Mouse (Mus musculus) hindbrain, postnatal 0 days (tissue): Measurements from ENCODE around the gene Sept1. TPM values are rescaled to one million over a fixed set of nuclear protein-coding genes. Genes with fewer than 3 reads are reported as not detected.
A peak's percentile ranks its signal among the peaks of the same experiment; 100 is the strongest.

Experiments used
- ATAC-seq: fragments of 200-750 bp; cut with Nextera tagmentation; 2 replicates; pipeline ENCODE4 v1.8.0; 2017; ENCODE audit warnings: mild to moderate bottlenecking, moderate TSS enrichment, moderate library complexity
- DNase-seq: peaks from one replicate; pipeline ENCODE4 v3.0.0-alpha.2; 2015; ENCODE audit warnings: low spot score
- H3K27ac ChIP-seq: fragments of 300-500 bp; sonication (generic); 2 replicates; pipeline ENCODE4 v1.5.1; 2014; ENCODE audit warnings: mild to moderate bottlenecking
- H3K27me3 ChIP-seq: fragments of 300-500 bp; sonication (generic); 2 replicates; pipeline ENCODE4 v1.6.1; 2014; ENCODE audit warnings: low read length, mixed read lengths; ENCODE audit not compliant: insufficient read depth
- H3K36me3 ChIP-seq: fragments of 300-500 bp; sonication (generic); 2 replicates; pipeline ENCODE4 v1.6.1; 2014; ENCODE audit warnings: low read length, mixed read lengths; ENCODE audit not compliant: insufficient read depth
- H3K4me1 ChIP-seq: fragments of 300-500 bp; sonication (generic); 2 replicates; pipeline ENCODE4 v1.6.1; 2014; ENCODE audit warnings: antibody characterized with exemption, low read length, mixed read lengths; ENCODE audit not compliant: insufficient read depth
- H3K4me2 ChIP-seq: fragments of 300-500 bp; sonication (generic); 2 replicates; pipeline ENCODE4 v1.6.1; 2014; ENCODE audit warnings: low read depth, mild to moderate bottlenecking, low read length, moderate library complexity, mixed read lengths
- H3K4me3 ChIP-seq: fragments of 300-500 bp; sonication (generic); 2 replicates; pipeline ENCODE4 v1.5.1; 2014; ENCODE audit warnings: low read length
- H3K9ac ChIP-seq: fragments of 300-500 bp; sonication (generic); replicated peaks from 2 replicates; pipeline ENCODE4 v1.6.1; 2014; ENCODE audit warnings: mild to moderate bottlenecking, low read length, moderate library complexity, mixed read lengths
- H3K9me3 ChIP-seq: fragments of 300-500 bp; sonication (generic); 2 replicates; pipeline ENCODE4 v1.6.1; 2016; ENCODE audit warnings: low read length, mixed read lengths
- CTCF ChIP-seq: IDR thresholded peaks from 2 replicates; pipeline ENCODE4 v1.5.1; 2016; ENCODE audit warnings: antibody characterized with exemption, control low read depth, low read depth
- WGBS: fragments of 180-500 bp; shearing (Covaris S2); extraction: QIAGEN DNeasy Blood & Tissue Kit; methylation state at CpG from one replicate; pipeline ENCODE4 v1.1.7; 2014; 5-methylcytosine and 5-hydroxymethylcytosine counted together
- polyA plus RNA-seq: library from polyadenylated mRNA; unstranded; fragments of >200 nt; fragmentation: Nextera tagmentation; extraction: Ambion mirVana; gene quantifications from 2 replicates; pipeline ENCODE4 v1.2.1, GENCODE M21; 2015
- total RNA-seq: library from RNA; depleted of rRNA; stranded (reverse); fragments of >200 nt; gene quantifications from 2 replicates; pipeline ENCODE4 v1.2.3, GENCODE M21; 2014

Sept1 gene
- total and polyA plus RNA-seq, 2 experiments from 2014 or later = 4.6 to 5.2 TPM

GRCm38 (mm10) chr7:127231376-127231775 lies 1.6 kb downstream of the Sept1 start:
- Histone ChIP-seq H3K36me3 (peaks cover 17% of the 10 kb centered on the region), H3K27me3 (no peaks in the 10 kb centered on the region), H3K9me3 (no peaks in the 10 kb centered on the region), H3K4me2 (peak overlapping the region; percentile 65), H3K9ac (peak overlapping the region; percentile 96; the same call in 1 of the 2 replicates), H3K4me1 (peaks cover 11% of the 10 kb centered on the region; the same call in 1 of the 2 replicates), H3K27ac (0 out of 2 replicates have a peak overlapping the region, but pooled peaks have one; percentile 2), H3K4me3 (peak overlapping the region; percentile 65)
- no peak for DNase-seq
- 44% methylated on average over 3 of the region's 3 CpGs for WGBS
- TF ChIP-seq CTCF = no peak
- ATAC-seq = no peak

DNA sequence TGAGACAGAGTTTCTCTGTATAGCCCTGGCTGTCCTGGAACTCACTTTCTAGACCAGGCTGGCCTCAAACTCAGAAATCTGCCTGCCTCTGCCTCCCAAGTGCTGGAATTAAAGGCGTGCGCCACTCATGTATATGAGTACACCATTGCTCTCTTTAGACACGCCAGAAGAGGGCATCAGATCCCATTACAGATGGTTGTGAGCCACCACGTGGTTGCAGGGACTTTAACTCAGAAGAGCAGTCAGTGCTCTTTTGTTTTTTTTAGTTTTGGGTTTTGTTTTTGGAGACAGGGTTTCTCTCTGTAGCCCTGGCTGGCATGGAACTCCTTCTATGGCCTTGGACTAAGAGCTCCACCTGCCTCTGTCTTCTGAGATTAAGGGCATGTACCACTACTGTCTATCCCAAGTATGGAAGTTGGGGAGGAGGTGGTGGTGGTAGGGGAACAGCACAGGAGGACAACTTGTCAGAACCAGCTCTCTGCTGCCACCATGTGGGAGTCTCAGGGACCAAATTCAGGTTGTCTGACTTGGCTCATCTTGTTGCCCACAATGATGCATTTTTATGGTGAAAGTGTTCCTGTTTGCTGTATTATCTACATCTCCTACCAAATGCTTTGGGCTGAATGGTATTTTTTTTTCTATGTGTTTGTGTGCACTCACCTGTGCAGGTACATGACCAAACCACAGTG lies 4.2 kb downstream of the Sept1 start:
- 67% methylated on average over 4 of the region's 4 CpGs for WGBS
- peak; percentile 81 for TF ChIP-seq CTCF
- DNase-seq (peak; percentile 87), ATAC-seq (no peak)
- H3K9me3 ChIP-seq = no peaks in the 10 kb centered on the region
- H3K4me2 ChIP-seq = no peak overlapping the region
- H3K4me1 ChIP-seq = peaks cover 7% of the 10 kb centered on the region; the same call in 1 of the 2 replicates
- H3K27me3 ChIP-seq = no peaks in the 10 kb centered on the region
- no peak overlapping the region for H3K9ac ChIP-seq
- H3K27ac ChIP-seq = no peak overlapping the region
- no peaks in the 10 kb centered on the region for H3K36me3 ChIP-seq
- H3K4me3 ChIP-seq = no peak overlapping the region

- Histone ChIP-seq H3K4me3 (no peak overlapping the region), H3K27me3 (no peaks in the 10 kb centered on the region), H3K4me2 (no peak overlapping the region), H3K9me3 (no peaks in the 10 kb centered on the region), H3K36me3 (no peaks in the 10 kb centered on the region), H3K9ac (no peak overlapping the region), H3K4me1 (peaks cover under 1% of the 10 kb centered on the region; the same call in 1 of the 2 replicates), H3K27ac (no peak overlapping the region)
- DNase-seq (no peak), ATAC-seq (no peak)
- TF ChIP-seq CTCF = no peak
- WGBS = 91% methylated on average over 11 of the region's 11 CpGs
Observed at GRCm38 (mm10) chr7:127225147-127225995, 7.6 kb downstream of the Sept1 start.

DNA sequence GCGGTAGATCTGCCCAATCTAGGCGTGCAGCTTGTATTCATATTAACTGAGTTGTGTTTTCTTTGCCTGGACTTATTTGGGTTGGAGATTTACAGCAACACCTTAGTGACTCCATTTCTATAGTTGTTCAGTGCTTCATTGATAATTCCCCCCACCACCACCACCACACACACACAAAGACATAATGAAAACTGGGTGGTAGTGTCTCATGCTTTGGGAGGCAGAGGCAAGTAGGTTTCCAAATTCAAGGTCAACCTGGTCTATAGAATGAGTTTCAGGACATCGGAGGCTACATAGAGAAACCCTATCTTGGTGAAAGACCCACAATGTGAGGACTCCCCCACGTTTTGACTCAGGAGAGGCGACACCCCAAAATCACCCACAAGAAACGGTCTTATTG lies 8.3 kb downstream of the Sept1 start:
- no peak overlapping the region for H3K4me2 ChIP-seq
- no peak for TF ChIP-seq CTCF
- WGBS = 88% methylated on average over 6 of the region's 6 CpGs

GRCm38 (mm10) chr7:127223515-127224478 lies 9.1 kb downstream of the Sept1 start:
- no peak overlapping the region for H3K27ac ChIP-seq
- no peaks in the 10 kb centered on the region for H3K36me3 ChIP-seq
- DNase-seq (no peak), ATAC-seq (no peak)
- no peak for TF ChIP-seq CTCF
- no peaks in the 10 kb centered on the region for H3K27me3 ChIP-seq
- no peak overlapping the region for H3K4me3 ChIP-seq
- H3K9me3 ChIP-seq = no peaks in the 10 kb centered on the region
- no peak overlapping the region for H3K4me2 ChIP-seq
- H3K9ac ChIP-seq = no peak overlapping the region
- H3K4me1 ChIP-seq = no peaks in the 10 kb centered on the region
- WGBS = 90% methylated on average over 6 of the region's 6 CpGs

More for the DNA sequence above, 8.3 kb downstream of the Sept1 start:
- Histone ChIP-seq H3K9ac (no peak overlapping the region), H3K36me3 (no peaks in the 10 kb centered on the region), H3K4me1 (no peaks in the 10 kb centered on the region), H3K27ac (no peak overlapping the region), H3K9me3 (no peaks in the 10 kb centered on the region), H3K4me3 (no peak overlapping the region), H3K27me3 (no peaks in the 10 kb centered on the region)
- DNase-seq (no peak), ATAC-seq (no peak)

- Histone ChIP-seq H3K9me3 (no peaks in the 10 kb centered on the region), H3K9ac (no peak overlapping the region), H3K4me3 (no peak overlapping the region), H3K27me3 (no peaks in the 10 kb centered on the region), H3K4me2 (no peak overlapping the region), H3K4me1 (no peaks in the 10 kb centered on the region), H3K27ac (no peak overlapping the region), H3K36me3 (no peaks in the 10 kb centered on the region)
- DNase-seq (no peak), ATAC-seq (no peak)
- TF ChIP-seq CTCF = no peak
- WGBS = 97% methylated on average over 3 of the region's 3 CpGs
Observed at GRCm38 (mm10) chr7:127223106-127223505, 9.8 kb downstream of the Sept1 start.
